Mouse (Mus musculus): ENCODE results near the gene Olfr740. TPM values are rescaled to one million over a fixed set of nuclear protein-coding genes. Genes with fewer than 3 reads are reported as not detected.

Olfr740 gene
- not detected in 2 replicates for polyA plus RNA-seq (2012; ENCODE audit: low replicate concordance)

GRCm38 (mm10) chr14:50445245-50445644 lies at the start of gene Olfr740:
Olfr740 (plus strand) TSS chr14:50445545.

GRCm38 (mm10) chr14:50407268-50407667 lies 38.1 kb upstream of the Olfr740 start, which contains the start of gene Olfr738:
Olfr738 (plus strand) TSS chr14:50407568.

DNA sequence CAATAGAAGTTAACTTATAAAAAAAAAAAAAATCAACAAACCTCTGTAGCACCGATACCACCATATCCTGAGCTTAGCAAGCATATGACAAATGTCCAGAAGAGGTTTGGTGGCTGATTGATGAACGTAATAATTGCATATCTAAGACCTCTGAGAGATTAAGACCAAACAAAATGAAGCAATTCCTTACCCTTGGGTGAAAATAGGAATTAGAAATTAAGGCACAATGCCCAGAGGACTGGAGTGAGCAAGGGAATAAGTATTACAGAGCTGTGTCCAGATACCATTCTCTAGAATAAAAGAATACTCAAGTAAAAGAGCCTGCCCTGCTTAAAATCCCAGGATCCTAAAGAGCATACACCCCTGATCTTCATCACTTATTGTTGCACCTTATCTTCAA lies 27.0 kb upstream of the Olfr740 start, which contains the start of gene Olfr739:
Olfr739 (plus strand) TSS at position 301 of the 400 bp plus-strand sequence.

DNA sequence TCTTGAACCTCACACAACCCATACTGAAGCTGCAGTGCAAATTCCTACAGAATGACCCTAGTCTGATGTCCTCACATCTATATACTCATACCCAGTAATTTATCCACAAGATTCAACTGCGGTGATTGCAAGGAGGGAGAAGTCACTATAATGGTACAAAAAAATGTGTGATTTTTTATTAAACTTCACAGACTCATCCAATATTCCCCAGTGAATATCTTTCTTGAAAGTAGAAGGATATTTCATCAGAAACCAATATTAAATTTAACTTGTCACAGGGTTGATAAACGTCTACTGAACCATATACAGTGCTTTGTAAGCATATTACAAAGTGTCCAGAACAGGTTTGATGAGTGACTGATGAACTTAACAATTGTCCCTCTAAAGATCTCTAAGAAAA lies 27.1 kb downstream of the Olfr740 start, which contains the start of gene Olfr741:
Olfr741 (plus strand) TSS at position 301 of the 400 bp plus-strand sequence.

DNA sequence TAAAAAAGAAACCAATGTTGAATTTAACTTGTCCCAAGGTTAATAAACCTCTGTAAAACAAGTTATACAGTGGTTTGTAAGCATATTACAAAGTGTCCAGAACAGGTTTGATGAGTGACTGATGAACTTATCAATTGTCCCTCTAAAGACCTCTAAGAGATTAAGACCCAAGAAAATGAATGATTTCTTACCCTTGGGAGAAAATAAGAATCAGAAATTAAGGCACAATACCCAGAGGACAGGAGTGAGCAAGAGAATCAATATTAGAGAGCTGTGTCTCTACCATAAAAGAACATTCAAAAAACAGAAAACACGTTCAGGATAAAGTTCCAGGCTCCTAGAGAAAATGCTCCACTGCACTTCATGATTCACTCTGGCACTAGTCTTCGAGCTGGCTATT lies 58.0 kb downstream of the Olfr740 start, which contains the start of gene Olfr742:
Olfr742 (plus strand) TSS at position 301 of the 400 bp plus-strand sequence.

Other genes starting within 250 kb of the Olfr740 start
- gene Olfr731, start 203.7 kb upstream of the Olfr740 start, polyA plus RNA-seq (2012; ENCODE audit: low replicate concordance): 0.05 TPM in 1 of 2 replicates, not detected in the other
- not detected in 2 replicates for gene Olfr732, start 161.3 kb upstream of the Olfr740 start, polyA plus RNA-seq (2012; ENCODE audit: low replicate concordance)
- not detected in 2 replicates for gene Olfr733, start 144.0 kb upstream of the Olfr740 start, polyA plus RNA-seq (2012; ENCODE audit: low replicate concordance)
- not detected in 2 replicates for gene Olfr734, start 118.8 kb upstream of the Olfr740 start, polyA plus RNA-seq (2012; ENCODE audit: low replicate concordance)
- not detected in 2 replicates for gene Olfr735, start 96.7 kb upstream of the Olfr740 start, polyA plus RNA-seq (2012; ENCODE audit: low replicate concordance)
- 0.12 and 0.17 TPM in 2 replicates for gene Tlr11, start 87.6 kb upstream of the Olfr740 start, polyA plus RNA-seq (2012; ENCODE audit: low replicate concordance)
- not detected in 2 replicates for gene Olfr736, start 64.4 kb upstream of the Olfr740 start, polyA plus RNA-seq (2012; ENCODE audit: low replicate concordance)
- not detected in 2 replicates for gene Olfr738, start 38.0 kb upstream of the Olfr740 start, polyA plus RNA-seq (2012; ENCODE audit: low replicate concordance)
- not detected in 2 replicates for gene Olfr739, start 26.9 kb upstream of the Olfr740 start, polyA plus RNA-seq (2012; ENCODE audit: low replicate concordance)
- not detected in 2 replicates for gene Olfr741, start 27.2 kb downstream of the Olfr740 start, polyA plus RNA-seq (2012; ENCODE audit: low replicate concordance)
- not detected in 2 replicates for gene Olfr742, start 58.1 kb downstream of the Olfr740 start, polyA plus RNA-seq (2012; ENCODE audit: low replicate concordance)
- gene Olfr743, start 76.3 kb downstream of the Olfr740 start, polyA plus RNA-seq (2012; ENCODE audit: low replicate concordance): not detected in 2 replicates
- gene Olfr744, start 169.3 kb downstream of the Olfr740 start, polyA plus RNA-seq (2012; ENCODE audit: low replicate concordance): not detected in 2 replicates
- not detected in 2 replicates for gene Olfr745, start 193.8 kb downstream of the Olfr740 start, polyA plus RNA-seq (2012; ENCODE audit: low replicate concordance)
- gene Olfr746, start 201.5 kb downstream of the Olfr740 start, polyA plus RNA-seq (2012; ENCODE audit: low replicate concordance): not detected in 2 replicates
- not detected in 2 replicates for gene Olfr747, start 247.7 kb downstream of the Olfr740 start, polyA plus RNA-seq (2012; ENCODE audit: low replicate concordance)

Measured in leukemia stem cell, adult 10-12 weeks (primary cell).